Mouse (Mus musculus) intestine, embryonic 16.5 days (tissue): ENCODE measurements around the gene Fam214a. TPM values are rescaled to one million over a fixed set of nuclear protein-coding genes. Genes with fewer than 3 reads are reported as not detected.
A peak's percentile ranks its signal among the peaks of the same experiment; 100 is the strongest.

Source experiments
- ATAC-seq: fragments of 200-750 bp; cut with Nextera tagmentation; 2 replicates; pipeline ENCODE4 v1.8.0; 2017; ENCODE audit warnings: moderate TSS enrichment, moderate library complexity
- H3K27ac ChIP-seq: fragments of 300-500 bp; sonication (generic); 2 replicates; pipeline ENCODE4 v1.5.1; 2014; ENCODE audit warnings: mild to moderate bottlenecking, low read length
- H3K27me3 ChIP-seq: fragments of 300-500 bp; sonication (generic); replicated peaks from 2 replicates; pipeline ENCODE4 v1.6.1; 2014; ENCODE audit warnings: low read length, control low read depth, mixed read lengths; ENCODE audit not compliant: control insufficient read depth, insufficient read depth
- H3K36me3 ChIP-seq: fragments of 300-500 bp; sonication (generic); 2 replicates; pipeline ENCODE4 v1.6.1; 2014; ENCODE audit warnings: low read length, control low read depth; ENCODE audit not compliant: control insufficient read depth, insufficient read depth
- H3K4me1 ChIP-seq: fragments of 300-500 bp; sonication (generic); 2 replicates; pipeline ENCODE4 v1.6.1; 2014; ENCODE audit warnings: low read length, control low read depth, mixed read lengths; ENCODE audit not compliant: control insufficient read depth, insufficient read depth
- H3K4me2 ChIP-seq: fragments of 300-500 bp; sonication (generic); 2 replicates; pipeline ENCODE4 v1.6.1; 2014; ENCODE audit warnings: low read depth, low read length, control low read depth
- H3K4me3 ChIP-seq: fragments of 300-500 bp; sonication (generic); 2 replicates; pipeline ENCODE4 v1.5.1; 2014; ENCODE audit warnings: mild to moderate bottlenecking, low read length
- H3K9ac ChIP-seq: fragments of 300-500 bp; sonication (generic); 2 replicates; pipeline ENCODE4 v1.6.1; 2014; ENCODE audit warnings: low read depth, low read length
- H3K9me3 ChIP-seq: fragments of 300-500 bp; sonication (generic); 2 replicates; pipeline ENCODE4 v1.6.1; 2016; ENCODE audit warnings: low read length, control low read depth; ENCODE audit not compliant: control insufficient read depth
- WGBS: fragments of 180-500 bp; shearing (Covaris S2); extraction: QIAGEN DNeasy Blood & Tissue Kit; methylation state at CpG from one replicate; pipeline ENCODE4 v1.1.7; 2014; 5-methylcytosine and 5-hydroxymethylcytosine counted together
- polyA plus RNA-seq: library from polyadenylated mRNA; unstranded; fragments of >200 nt; fragmentation: Nextera tagmentation; extraction: Ambion mirVana; gene quantifications from 2 replicates; pipeline ENCODE4 v1.2.1, GENCODE M21; 2015

The Fam214a gene
- polyA plus RNA-seq, 1 experiment from 2014 or later: 8.6 TPM

- WGBS: 64% methylated on average over 2 of the region's 2 CpGs
- ATAC-seq: no peak
These were observed 11.3 kb downstream of the Fam214a start for GRCm38 (mm10) chr9:74963953-74964352.

GRCm38 (mm10) chr9:74964866-74965384 lies 12.2 kb downstream of the Fam214a start:
- Histone ChIP-seq H3K9ac (no peak overlapping the region), H3K27ac (no peak overlapping the region), H3K4me2 (no peak overlapping the region), H3K27me3 (no peaks in the 10 kb centered on the region), H3K4me1 (no peaks in the 10 kb centered on the region), H3K4me3 (no peak overlapping the region), H3K36me3 (no peaks in the 10 kb centered on the region), H3K9me3 (no peaks in the 10 kb centered on the region)
- 94% methylated on average over 10 of the region's 10 CpGs for WGBS
- no peak for ATAC-seq

More at GRCm38 (mm10) chr9:74963953-74964352, 11.3 kb downstream of the Fam214a start:
- Histone ChIP-seq H3K9ac (no peak overlapping the region), H3K27ac (no peak overlapping the region), H3K4me3 (no peak overlapping the region), H3K4me2 (no peak overlapping the region), H3K9me3 (no peaks in the 10 kb centered on the region), H3K4me1 (no peaks in the 10 kb centered on the region), H3K36me3 (no peaks in the 10 kb centered on the region), H3K27me3 (no peaks in the 10 kb centered on the region)

GRCm38 (mm10) chr9:74966200-74966599 lies 13.5 kb downstream of the Fam214a start:
- Histone ChIP-seq H3K9me3 (no peaks in the 10 kb centered on the region), H3K4me3 (no peak overlapping the region), H3K36me3 (no peaks in the 10 kb centered on the region), H3K4me2 (no peak overlapping the region), H3K4me1 (no peaks in the 10 kb centered on the region), H3K9ac (no peak overlapping the region), H3K27ac (no peak overlapping the region), H3K27me3 (no peaks in the 10 kb centered on the region)
- WGBS: 42% methylated on average over 4 of the region's 4 CpGs
- no peak for ATAC-seq

GRCm38 (mm10) chr9:74968647-74969428 lies 16.2 kb downstream of the Fam214a start:
- no peak for ATAC-seq
- Histone ChIP-seq H3K4me1 (no peaks in the 10 kb centered on the region), H3K9me3 (no peaks in the 10 kb centered on the region), H3K36me3 (no peaks in the 10 kb centered on the region), H3K27me3 (no peaks in the 10 kb centered on the region), H3K4me3 (no peak overlapping the region), H3K27ac (no peak overlapping the region), H3K4me2 (no peak overlapping the region), H3K9ac (no peak overlapping the region)
- 90% methylated on average over 8 of the region's 8 CpGs for WGBS

- Histone ChIP-seq H3K4me2 (no peak overlapping the region), H3K27ac (no peak overlapping the region), H3K27me3 (no peaks in the 10 kb centered on the region), H3K4me1 (peaks cover 13% of the 10 kb centered on the region), H3K9ac (no peak overlapping the region), H3K9me3 (no peaks in the 10 kb centered on the region), H3K4me3 (no peak overlapping the region), H3K36me3 (no peaks in the 10 kb centered on the region)
- no peak for ATAC-seq
- WGBS: 75% methylated on average over 1 of the region's 1 CpGs
These were observed 17.9 kb downstream of the Fam214a start for GRCm38 (mm10) chr9:74970591-74970990.

- Histone ChIP-seq H3K4me1 (peaks cover 15% of the 10 kb centered on the region), H3K4me2 (no peak overlapping the region), H3K9me3 (no peaks in the 10 kb centered on the region), H3K36me3 (no peaks in the 10 kb centered on the region), H3K27me3 (no peaks in the 10 kb centered on the region), H3K4me3 (no peak overlapping the region), H3K27ac (no peak overlapping the region), H3K9ac (no peak overlapping the region)
- ATAC-seq: no peak
- 91% methylated on average over 12 of the region's 12 CpGs for WGBS
These were observed 18.7 kb downstream of the Fam214a start for GRCm38 (mm10) chr9:74971191-74971976.

GRCm38 (mm10) chr9:74972736-74973135 lies 20.1 kb downstream of the Fam214a start:
- Histone ChIP-seq H3K9ac (no peak overlapping the region), H3K4me3 (no peak overlapping the region), H3K27me3 (no peaks in the 10 kb centered on the region), H3K27ac (no peak overlapping the region), H3K4me2 (no peak overlapping the region), H3K36me3 (no peaks in the 10 kb centered on the region), H3K9me3 (no peaks in the 10 kb centered on the region), H3K4me1 (peaks cover 18% of the 10 kb centered on the region)
- no peak for ATAC-seq
- WGBS: 78% methylated on average over 5 of the region's 5 CpGs

GRCm38 (mm10) chr9:74973154-74973553 lies 20.5 kb downstream of the Fam214a start:
- peaks cover 18% of the 10 kb centered on the region for H3K4me1 ChIP-seq
- H3K4me2 ChIP-seq: no peak overlapping the region
- H3K9ac ChIP-seq: no peak overlapping the region
- 86% methylated on average over 4 of the region's 4 CpGs for WGBS
- H3K27me3 ChIP-seq: no peaks in the 10 kb centered on the region
- H3K9me3 ChIP-seq: no peaks in the 10 kb centered on the region
- ATAC-seq: no peak
- H3K27ac ChIP-seq: no peak overlapping the region
- no peak overlapping the region for H3K4me3 ChIP-seq
- H3K36me3 ChIP-seq: no peaks in the 10 kb centered on the region

GRCm38 (mm10) chr9:74974758-74975157 lies 22.1 kb downstream of the Fam214a start:
- Histone ChIP-seq H3K36me3 (no peaks in the 10 kb centered on the region), H3K27me3 (no peaks in the 10 kb centered on the region), H3K9ac (no peak overlapping the region), H3K4me3 (no peak overlapping the region), H3K27ac (peak overlapping the region; percentile 2; the same call in 1 of the 2 replicates), H3K9me3 (no peaks in the 10 kb centered on the region), H3K4me1 (peaks cover 18% of the 10 kb centered on the region), H3K4me2 (peak overlapping the region; percentile 7; the same call in 1 of the 2 replicates)
- no peak for ATAC-seq
- WGBS: 9% methylated on average over 11 of the region's 11 CpGs
